Mouse (Mus musculus): Measurements from ENCODE around the gene Ubxn1.
A peak's percentile ranks its signal among the peaks of the same experiment; 100 is the strongest.
"Not testable (repeated sequence)": the region's sequence is repeated elsewhere in the genome, so short reads cannot be mapped to it uniquely, and the experiment has no call there.

Ubxn1 gene

GRCm38 (mm10) chr19:8871267-8872186 is at the start of gene Ubxn1:
Gene Ubxn1 (plus strand): TSS chr19:8871496.
- DNase-seq (ENCODE audit: low read depth, low spot score): peak; percentile 95

GRCm38 (mm10) chr19:8822696-8823095 is 48.6 kb upstream of the Ubxn1 start:
- no peak for DNase-seq (ENCODE audit: low read depth, low spot score)

- DNase-seq (ENCODE audit: low read depth, low spot score): no peak
Measured at GRCm38 (mm10) chr19:8829660-8830059, 41.6 kb upstream of the Ubxn1 start, which contains the start of gene AC129217.1. Gene AC129217.1 (plus strand): TSS chr19:8829773.

GRCm38 (mm10) chr19:8830664-8831063 is 40.6 kb upstream of the Ubxn1 start:
- DNase-seq (ENCODE audit: low read depth, low spot score): no peak

- DNase-seq (ENCODE audit: low read depth, low spot score): no peak
Measured at GRCm38 (mm10) chr19:8831262-8831661, 40.0 kb upstream of the Ubxn1 start.

- DNase-seq (ENCODE audit: low read depth, low spot score): no peak
Measured at GRCm38 (mm10) chr19:8832971-8833370, 38.3 kb upstream of the Ubxn1 start.

GRCm38 (mm10) chr19:8836327-8836726 is 35.0 kb upstream of the Ubxn1 start:
- DNase-seq (ENCODE audit: low read depth, low spot score): not testable (repeated sequence)

- DNase-seq (ENCODE audit: low read depth, low spot score): peak; percentile 89
Measured at GRCm38 (mm10) chr19:8837251-8837791, 34.0 kb upstream of the Ubxn1 start, which contains the start of gene Bscl2. Gene Bscl2 (plus strand): TSS chr19:8837467.

- DNase-seq (ENCODE audit: low read depth, low spot score): peak; percentile 34
Measured at GRCm38 (mm10) chr19:8838041-8838730, 33.1 kb upstream of the Ubxn1 start.

- DNase-seq (ENCODE audit: low read depth, low spot score): no peak
Measured at GRCm38 (mm10) chr19:8839103-8839907, 32.0 kb upstream of the Ubxn1 start, which contains the start of gene Gng3. Gene Gng3 (minus strand): TSS chr19:8839194.

- DNase-seq (ENCODE audit: low read depth, low spot score): peak; percentile 67
Measured at GRCm38 (mm10) chr19:8839908-8840791, 31.1 kb upstream of the Ubxn1 start.

GRCm38 (mm10) chr19:8841012-8841411 is 30.3 kb upstream of the Ubxn1 start:
- DNase-seq (ENCODE audit: low read depth, low spot score): no peak

GRCm38 (mm10) chr19:8842961-8843360 is 28.3 kb upstream of the Ubxn1 start:
- DNase-seq (ENCODE audit: low read depth, low spot score): no peak

GRCm38 (mm10) chr19:8844371-8845129 is 26.7 kb upstream of the Ubxn1 start:
- peak; percentile 88 for DNase-seq (ENCODE audit: low read depth, low spot score)

GRCm38 (mm10) chr19:8848356-8848755 is 22.9 kb upstream of the Ubxn1 start:
- no peak for DNase-seq (ENCODE audit: low read depth, low spot score)

- no peak for DNase-seq (ENCODE audit: low read depth, low spot score)
Measured at GRCm38 (mm10) chr19:8850402-8850901, 20.8 kb upstream of the Ubxn1 start, which contains the start of gene Lrrn4cl. Gene Lrrn4cl (plus strand): TSS chr19:8850768.

- DNase-seq (ENCODE audit: low read depth, low spot score): no peak
Measured at GRCm38 (mm10) chr19:8851639-8852038, 19.7 kb upstream of the Ubxn1 start.

- no peak for DNase-seq (ENCODE audit: low read depth, low spot score)
Measured at GRCm38 (mm10) chr19:8852236-8852928, 18.9 kb upstream of the Ubxn1 start.

- no peak for DNase-seq (ENCODE audit: low read depth, low spot score)
Measured at GRCm38 (mm10) chr19:8853117-8853516, 18.2 kb upstream of the Ubxn1 start.
